Mouse (Mus musculus) thymus, postnatal 0 days (tissue): ENCODE data around the gene Hspb6. TPM values are rescaled to one million over a fixed set of nuclear protein-coding genes. Genes with fewer than 3 reads are reported as not detected.

ENCODE experiments used
- DNase-seq: peaks from one replicate; pipeline ENCODE4 v3.0.0-alpha.2; 2015; ENCODE audit warnings: low spot score
- polyA plus RNA-seq: library from polyadenylated mRNA; unstranded; fragments of >200 nt; fragmentation: Nextera tagmentation; extraction: Ambion mirVana; gene quantifications from 2 replicates; pipeline ENCODE4 v1.2.1, GENCODE M21; 2015

The Hspb6 gene
- polyA plus RNA-seq, 1 experiment from 2014 or later = 7.5 TPM

- DNase-seq = no peak
These were observed 33.2 kb downstream of the Hspb6 start for GRCm38 (mm10) chr7:30585170-30585569.

- no peak for DNase-seq
These were observed 34.6 kb downstream of the Hspb6 start for GRCm38 (mm10) chr7:30586455-30587020.

GRCm38 (mm10) chr7:30587842-30588667 lies 36.1 kb downstream of the Hspb6 start:
- DNase-seq = no peak

GRCm38 (mm10) chr7:30588676-30589434 lies 36.9 kb downstream of the Hspb6 start, which contains the start of gene Kmt2b:
Kmt2b (minus strand) TSS chr7:30588726.
- DNase-seq = peak; percentile 90

GRCm38 (mm10) chr7:30589435-30590301 lies 37.7 kb downstream of the Hspb6 start:
- peak; percentile 80 for DNase-seq

- DNase-seq = no peak
These were observed 39.1 kb downstream of the Hspb6 start for GRCm38 (mm10) chr7:30590927-30591604.

- no peak for DNase-seq
These were observed 39.6 kb downstream of the Hspb6 start for GRCm38 (mm10) chr7:30591605-30591951.

GRCm38 (mm10) chr7:30592772-30593423 lies 40.9 kb downstream of the Hspb6 start:
- DNase-seq = no peak

GRCm38 (mm10) chr7:30593579-30594509 lies 41.9 kb downstream of the Hspb6 start:
- DNase-seq = no peak

GRCm38 (mm10) chr7:30594510-30595024 lies 42.6 kb downstream of the Hspb6 start:
- DNase-seq = no peak

- DNase-seq = no peak
These were observed 44.1 kb downstream of the Hspb6 start for GRCm38 (mm10) chr7:30596093-30596492.

- no peak for DNase-seq
These were observed 44.8 kb downstream of the Hspb6 start for GRCm38 (mm10) chr7:30596811-30597210.

- no peak for DNase-seq
These were observed 46.8 kb downstream of the Hspb6 start, which contains the start of gene Zbtb32 for GRCm38 (mm10) chr7:30598786-30599185. Zbtb32 (minus strand) TSS chr7:30598909.

- DNase-seq = peak; percentile 79
These were observed 48.0 kb downstream of the Hspb6 start for GRCm38 (mm10) chr7:30599933-30600353.

- no peak for DNase-seq
These were observed 48.7 kb downstream of the Hspb6 start for GRCm38 (mm10) chr7:30600651-30601050.

GRCm38 (mm10) chr7:30602583-30602982 lies 50.6 kb downstream of the Hspb6 start:
- no peak for DNase-seq

- no peak for DNase-seq
These were observed 52.4 kb downstream of the Hspb6 start for GRCm38 (mm10) chr7:30604424-30604823.

GRCm38 (mm10) chr7:30604944-30605343 lies 53.0 kb downstream of the Hspb6 start:
- DNase-seq = no peak
